Mouse (Mus musculus) lung, postnatal 4 days (tissue): ENCODE measurements at regions not wholly inside any gene's neighbourhood (a gene's known extent, or its start where the extent isn't known, plus 50 kb on each side); places are given as distances from the start of the nearest gene placed in this dataset.
A peak's percentile ranks its signal among the peaks of the same experiment; 100 is the strongest.

Experiments used
- DNase-seq, 2 experiments: peaks; one replicate each; pipeline ENCODE4 v3.0.0; 2021

- no peak for DNase-seq
Observed at GRCm38 (mm10) chr3:62047704-62048506, 290.2 kb upstream of the Arhgef26 start.

DNA sequence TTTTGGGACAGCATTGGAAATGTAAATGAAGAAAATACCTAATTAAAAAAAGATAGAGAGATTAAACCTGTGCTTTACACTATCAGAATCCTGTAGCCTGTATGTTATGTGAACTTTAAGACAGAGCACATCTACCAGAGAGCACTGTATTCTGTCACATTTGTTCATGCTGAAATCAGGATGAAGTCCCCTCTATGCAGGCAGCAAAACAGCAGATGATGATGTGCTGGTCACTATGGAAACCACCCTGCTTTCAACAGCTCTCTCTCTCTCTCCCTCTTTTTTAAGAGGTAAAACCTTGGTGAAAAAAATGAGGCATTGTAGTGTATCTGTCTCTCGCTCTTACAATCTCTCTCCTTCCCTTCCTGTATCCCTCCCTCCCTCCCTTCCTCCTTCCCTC, 283.9 kb upstream of the Arhgef26 start:
- no peak for DNase-seq

GRCm38 (mm10) chr3:62078511-62078910, 259.6 kb upstream of the Arhgef26 start:
- DNase-seq = no peak

DNA sequence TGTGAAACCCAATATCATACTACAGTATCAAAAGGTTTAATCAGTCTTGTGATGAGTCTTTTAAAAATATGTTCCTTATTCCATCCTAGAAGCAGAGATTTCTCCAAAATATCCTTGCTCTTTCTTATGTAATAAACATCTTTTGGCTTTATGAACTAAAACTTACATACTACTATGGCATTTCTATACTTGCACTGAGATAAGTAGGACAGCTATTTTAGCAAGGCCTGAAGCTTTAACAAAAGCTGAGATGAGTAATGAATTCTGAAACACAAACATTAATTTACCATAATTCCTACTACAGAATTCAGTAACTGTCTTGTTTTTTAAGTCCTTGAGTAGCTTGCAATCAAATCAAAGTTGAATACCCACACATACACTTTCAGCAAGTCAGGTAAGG, 252.6 kb upstream of the Arhgef26 start:
- DNase-seq = no peak

GRCm38 (mm10) chr3:62087215-62087614, 250.9 kb upstream of the Arhgef26 start:
- no peak for DNase-seq

GRCm38 (mm10) chr3:62103101-62103500, 235.0 kb upstream of the Arhgef26 start:
- DNase-seq = peak in 1 of 2 experiments; percentile 18

GRCm38 (mm10) chr3:62103872-62104271, 234.3 kb upstream of the Arhgef26 start:
- DNase-seq = no peak

DNA sequence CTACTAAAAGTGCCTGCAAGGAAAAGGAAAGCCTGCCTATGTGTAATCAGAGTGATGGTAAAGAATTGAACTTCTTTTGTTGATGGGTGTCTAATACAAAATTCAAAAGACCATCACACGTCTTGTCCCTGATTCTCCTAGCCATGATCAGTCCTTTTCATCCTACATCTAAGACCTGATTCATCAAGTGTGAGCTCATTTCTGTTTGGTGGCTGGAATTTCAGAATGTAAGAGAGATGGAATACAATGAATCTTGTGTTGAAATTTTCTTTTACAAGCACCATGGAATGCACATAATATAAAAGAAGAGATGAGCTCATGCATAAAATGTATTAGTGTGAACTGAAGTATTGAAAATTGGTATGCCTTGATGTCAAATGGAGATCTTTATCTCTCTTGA, 233.6 kb upstream of the Arhgef26 start:
- DNase-seq = no peak

- DNase-seq = no peak
Observed at GRCm38 (mm10) chr3:62107339-62107738, 230.8 kb upstream of the Arhgef26 start.
